Mouse (Mus musculus) forebrain, embryonic 10.5 days (tissue): ENCODE results near the gene Synj1. TPM values are rescaled to one million over a fixed set of nuclear protein-coding genes. Genes with fewer than 3 reads are reported as not detected.

Experiments
- DNase-seq: peaks from one replicate; pipeline ENCODE4 v3.0.0-alpha.2; 2017; ENCODE audit warnings: low spot score; ENCODE audit errors: extremely low spot score
- H3K27ac ChIP-seq: fragments of 300-500 bp; sonication (generic); 2 replicates; pipeline ENCODE4 v1.5.1; 2016; ENCODE audit warnings: mild to moderate bottlenecking
- H3K27me3 ChIP-seq: fragments of 300-500 bp; sonication (generic); 2 replicates; pipeline ENCODE4 v1.6.1; 2016; ENCODE audit warnings: mild to moderate bottlenecking; ENCODE audit not compliant: poor library complexity, severe bottlenecking
- H3K36me3 ChIP-seq: fragments of 300-500 bp; sonication (generic); replicated peaks from 2 replicates; pipeline ENCODE4 v1.6.1; 2016; ENCODE audit warnings: mild to moderate bottlenecking, moderate library complexity
- H3K4me1 ChIP-seq: fragments of 300-500 bp; sonication (generic); 2 replicates; pipeline ENCODE4 v1.6.1; 2016
- H3K4me3 ChIP-seq: fragments of 300-500 bp; sonication (generic); 2 replicates; pipeline ENCODE4 v1.5.1; 2016; ENCODE audit warnings: mild to moderate bottlenecking, moderate library complexity
- H3K9me3 ChIP-seq: fragments of 300-500 bp; sonication (generic); 2 replicates; pipeline ENCODE4 v1.6.1; 2016; ENCODE audit warnings: mild to moderate bottlenecking, moderate library complexity
- WGBS: fragments of 180-500 bp; shearing (Covaris S2); methylation state at CpG from one replicate; pipeline ENCODE4 v1.1.7; 2016; 5-methylcytosine and 5-hydroxymethylcytosine counted together
- polyA plus RNA-seq: library from polyadenylated mRNA; unstranded; fragments of >200 nt; fragmentation: Nextera tagmentation; extraction: Ambion mirVana; gene quantifications from 2 replicates; pipeline ENCODE4 v1.2.1, GENCODE M21; 2016

The Synj1 gene
- polyA plus RNA-seq, 1 experiment from 2014 or later, result 12.2 TPM

DNA sequence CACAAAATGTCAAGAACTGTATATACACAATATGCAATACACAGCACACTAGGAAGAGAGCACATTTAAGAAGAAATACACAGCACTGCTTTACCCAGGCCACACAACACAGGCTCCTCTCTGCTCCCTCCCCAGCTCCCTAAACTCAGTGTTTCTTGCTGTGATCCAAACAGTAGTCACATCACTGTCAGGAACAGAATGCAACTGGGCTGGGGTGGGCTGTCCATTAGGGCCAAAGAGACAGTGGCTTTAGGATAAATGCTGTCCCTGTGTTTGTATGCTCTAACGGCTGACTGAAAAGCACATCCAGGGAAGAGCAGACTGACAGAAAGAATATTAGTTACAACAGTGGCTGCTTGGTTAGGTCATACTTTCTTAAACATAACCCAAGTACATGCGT, 18.8 kb upstream of the Synj1 start:
- H3K27ac ChIP-seq, result no peak overlapping the region
- H3K9me3 ChIP-seq, result no peaks in the 10 kb centered on the region
- H3K27me3 ChIP-seq, result no peaks in the 10 kb centered on the region
- peaks cover 98% of the 10 kb centered on the region for H3K36me3 ChIP-seq
- no peak overlapping the region for H3K4me3 ChIP-seq
- H3K4me1 ChIP-seq, result no peaks in the 10 kb centered on the region
- 88% methylated on average over 2 of the region's 2 CpGs for WGBS
- DNase-seq, result no peak

DNA sequence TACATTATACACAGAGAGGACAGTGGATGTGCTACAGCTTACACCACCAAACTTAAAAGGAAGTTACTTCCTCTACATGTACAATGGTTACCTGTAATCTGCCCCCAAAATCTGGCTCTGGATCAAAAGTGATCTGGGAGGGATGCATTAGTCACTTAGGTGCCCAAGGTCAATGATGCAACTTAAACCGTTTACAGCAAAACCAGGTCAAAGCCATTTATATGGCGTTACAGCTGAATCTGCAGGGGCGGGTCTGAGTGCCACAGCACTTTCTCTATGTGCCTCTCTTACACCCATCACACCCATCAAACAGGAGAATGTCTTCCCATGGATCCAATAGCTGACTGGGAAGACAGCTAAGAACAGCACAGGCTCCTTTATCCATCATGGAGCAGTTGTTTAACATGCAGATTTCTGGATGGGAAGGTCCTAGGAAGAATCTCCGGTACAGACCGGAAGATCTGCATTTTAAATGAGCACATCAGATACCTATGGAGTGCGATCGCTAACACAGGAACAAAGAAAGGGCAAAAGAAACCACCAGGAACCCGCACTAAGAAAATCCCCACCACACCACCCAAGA, 18.1 kb upstream of the Synj1 start:
- Histone ChIP-seq H3K9me3 (no peaks in the 10 kb centered on the region; the same call in 1 of the 2 replicates), H3K4me1 (no peaks in the 10 kb centered on the region), H3K27me3 (no peaks in the 10 kb centered on the region), H3K27ac (no peak overlapping the region), H3K4me3 (no peak overlapping the region), H3K36me3 (peaks cover 98% of the 10 kb centered on the region)
- 97% methylated on average over 8 of the region's 8 CpGs for WGBS
- DNase-seq, result no peak

DNA sequence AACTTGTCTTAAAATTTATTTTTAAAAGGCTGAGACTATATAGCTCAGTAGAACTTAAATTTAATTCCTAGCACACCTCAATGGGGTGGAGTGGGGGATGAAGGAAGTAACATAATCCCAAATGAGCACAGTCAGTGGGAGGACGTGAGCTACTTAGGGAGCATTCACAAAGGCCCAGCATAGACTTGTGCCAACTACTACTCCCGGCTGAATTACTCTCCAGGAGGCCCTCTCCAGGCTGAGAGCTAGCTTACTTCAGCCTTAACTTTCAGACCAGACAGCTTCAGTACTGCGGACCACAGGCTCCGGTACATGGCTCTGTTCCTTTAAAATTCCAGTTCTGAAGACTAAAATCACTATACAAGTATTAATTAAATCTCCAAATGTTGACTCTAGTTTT, 15.2 kb upstream of the Synj1 start:
- 84% methylated on average over 4 of the region's 4 CpGs for WGBS
- peaks cover 98% of the 10 kb centered on the region for H3K36me3 ChIP-seq

DNA sequence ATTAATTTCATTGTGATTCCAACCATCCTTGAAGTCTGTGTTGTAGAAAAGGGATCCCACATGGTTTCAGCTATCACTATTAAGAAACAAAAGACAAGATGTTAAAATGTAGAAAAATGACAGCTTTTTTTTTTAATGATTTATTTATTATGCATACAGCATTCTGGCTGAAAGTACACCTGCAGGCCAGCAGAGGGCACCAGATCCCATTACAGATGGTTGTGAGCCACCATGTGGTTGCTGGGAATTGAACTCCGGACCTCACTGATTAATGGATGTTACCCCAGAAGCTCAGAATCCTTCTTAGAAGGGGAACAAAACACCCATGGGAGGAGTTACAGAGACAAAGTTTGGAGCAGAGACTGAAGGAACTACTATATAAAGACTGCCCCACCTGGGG, 12.3 kb upstream of the Synj1 start:
- peaks cover 5% of the 10 kb centered on the region; the same call in 1 of the 2 replicates for H3K9me3 ChIP-seq
- H3K4me1 ChIP-seq, result no peaks in the 10 kb centered on the region
- H3K4me3 ChIP-seq, result no peak overlapping the region
- no peak overlapping the region for H3K27ac ChIP-seq
- DNase-seq, result no peak
- H3K27me3 ChIP-seq, result no peaks in the 10 kb centered on the region
- peaks cover 100% of the 10 kb centered on the region for H3K36me3 ChIP-seq
- WGBS, result 95% methylated on average over 1 of the region's 1 CpGs

More for the DNA sequence above, 15.2 kb upstream of the Synj1 start:
- Histone ChIP-seq H3K9me3 (peaks cover 5% of the 10 kb centered on the region; the same call in 1 of the 2 replicates), H3K27ac (no peak overlapping the region), H3K4me1 (no peaks in the 10 kb centered on the region), H3K4me3 (no peak overlapping the region), H3K27me3 (no peaks in the 10 kb centered on the region)
- no peak for DNase-seq

DNA sequence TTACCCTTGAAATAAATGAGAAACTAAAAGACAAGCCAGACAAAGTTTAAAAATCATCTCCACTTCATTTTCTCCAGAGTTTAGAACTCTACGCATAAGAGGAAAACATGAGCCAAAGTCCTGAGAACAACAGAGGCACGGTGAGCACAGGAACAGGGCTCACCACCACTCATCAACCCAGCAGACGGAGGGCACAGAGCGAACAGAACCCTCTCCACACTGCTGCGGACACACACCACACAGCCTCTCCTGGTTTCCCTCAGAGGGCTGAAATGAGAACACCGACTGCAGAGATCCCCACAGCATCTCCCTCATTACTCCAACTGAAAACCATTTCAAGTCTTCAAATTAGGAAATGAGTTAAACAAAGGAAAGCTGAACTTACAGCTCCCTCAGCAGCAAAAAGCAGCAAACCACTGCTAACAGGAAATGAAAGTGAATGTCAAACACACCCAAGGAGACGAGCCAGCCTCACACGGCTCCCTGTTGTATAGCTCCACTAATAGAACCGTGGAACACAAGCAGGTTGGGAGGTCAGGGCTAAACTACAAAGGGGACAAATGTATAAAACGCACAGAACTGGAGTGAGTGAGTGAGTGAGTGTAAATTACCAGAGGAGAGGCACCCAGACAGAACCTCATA, 9.9 kb upstream of the Synj1 start:
- H3K9me3 ChIP-seq, result peaks cover 5% of the 10 kb centered on the region; the same call in 1 of the 2 replicates
- WGBS, result 94% methylated on average over 10 of the region's 10 CpGs
- H3K36me3 ChIP-seq, result peaks cover 99% of the 10 kb centered on the region
- DNase-seq, result no peak
- no peak overlapping the region for H3K4me3 ChIP-seq
- no peaks in the 10 kb centered on the region for H3K27me3 ChIP-seq
- H3K27ac ChIP-seq, result no peak overlapping the region
- no peaks in the 10 kb centered on the region for H3K4me1 ChIP-seq

DNA sequence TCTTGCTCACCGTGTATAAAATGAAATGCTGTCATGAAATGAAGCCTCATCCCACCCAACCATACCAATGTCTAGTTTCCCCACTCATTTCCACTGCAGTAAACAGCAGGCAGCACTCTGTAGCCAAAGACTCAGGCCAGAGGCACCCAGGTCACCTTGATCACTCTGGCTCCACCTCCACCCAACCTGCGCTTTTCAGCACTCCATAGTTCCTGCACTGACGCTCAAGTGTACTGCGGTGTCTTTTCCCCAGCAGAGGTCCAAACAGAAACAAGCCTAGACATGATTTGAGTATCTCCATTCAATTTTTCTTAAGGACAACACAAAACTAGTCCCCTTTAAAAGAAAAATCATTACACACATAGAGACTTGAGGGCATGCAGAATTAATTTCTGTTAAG, 8.4 kb upstream of the Synj1 start:
- Histone ChIP-seq H3K27me3 (no peaks in the 10 kb centered on the region), H3K4me1 (no peaks in the 10 kb centered on the region), H3K9me3 (peaks cover 5% of the 10 kb centered on the region; the same call in 1 of the 2 replicates), H3K4me3 (no peak overlapping the region), H3K36me3 (peaks cover 99% of the 10 kb centered on the region), H3K27ac (no peak overlapping the region)
- 95% methylated on average over 4 of the region's 4 CpGs for WGBS
- no peak for DNase-seq

DNA sequence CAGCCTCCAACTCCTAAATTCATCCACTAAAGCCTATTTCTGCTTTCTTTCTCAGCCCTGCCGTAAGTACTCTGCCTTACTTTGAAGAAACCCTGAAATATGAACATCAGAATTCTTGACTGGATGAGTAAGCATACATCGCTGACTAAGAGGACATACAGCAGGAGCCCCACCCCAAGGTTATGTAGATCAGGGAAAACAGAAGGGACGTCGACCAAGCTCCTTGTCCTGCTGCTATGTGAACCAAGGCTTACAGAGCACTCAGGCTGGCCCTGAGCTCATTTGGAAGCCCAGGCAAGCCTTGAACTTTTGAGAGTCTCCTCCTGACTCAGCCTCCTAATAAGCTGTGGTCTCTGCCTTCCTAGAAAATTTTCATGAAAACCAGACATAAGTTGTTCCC, 4.7 kb upstream of the Synj1 start:
- Histone ChIP-seq H3K9me3 (no peaks in the 10 kb centered on the region), H3K27me3 (no peaks in the 10 kb centered on the region)
- WGBS, result 93% methylated on average over 4 of the region's 4 CpGs

DNA sequence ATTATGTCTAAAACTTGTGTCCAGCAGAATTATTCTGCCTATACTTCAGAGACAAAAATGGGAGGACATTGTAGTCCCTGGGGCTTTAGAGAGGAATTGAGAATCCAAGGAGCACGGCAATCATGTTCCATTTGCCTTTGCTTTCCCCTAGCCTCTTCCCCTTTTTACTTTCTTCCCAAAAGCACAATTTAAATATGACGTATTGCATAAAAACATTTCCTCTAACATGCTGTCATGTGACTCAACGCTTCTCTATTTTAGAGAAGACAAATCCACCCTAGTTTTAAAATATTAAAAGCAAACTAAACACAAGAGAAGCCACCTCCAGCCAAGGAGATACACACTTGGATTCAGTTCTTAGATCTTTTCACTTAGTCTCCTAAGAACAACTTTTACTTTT, 739 bp upstream of the Synj1 start:
- Histone ChIP-seq H3K4me3 (peak overlapping the region; percentile 95), H3K36me3 (peaks cover 41% of the 10 kb centered on the region), H3K9me3 (no peaks in the 10 kb centered on the region), H3K4me1 (peaks cover 21% of the 10 kb centered on the region), H3K27ac (peak overlapping the region; percentile 92), H3K27me3 (no peaks in the 10 kb centered on the region)
- 44% methylated on average over 3 of the region's 3 CpGs for WGBS
- no peak for DNase-seq

More for the DNA sequence above, 4.7 kb upstream of the Synj1 start:
- DNase-seq, result no peak
- Histone ChIP-seq H3K4me1 (peaks cover 11% of the 10 kb centered on the region), H3K27ac (no peak overlapping the region), H3K36me3 (peaks cover 75% of the 10 kb centered on the region), H3K4me3 (no peak overlapping the region)

DNA sequence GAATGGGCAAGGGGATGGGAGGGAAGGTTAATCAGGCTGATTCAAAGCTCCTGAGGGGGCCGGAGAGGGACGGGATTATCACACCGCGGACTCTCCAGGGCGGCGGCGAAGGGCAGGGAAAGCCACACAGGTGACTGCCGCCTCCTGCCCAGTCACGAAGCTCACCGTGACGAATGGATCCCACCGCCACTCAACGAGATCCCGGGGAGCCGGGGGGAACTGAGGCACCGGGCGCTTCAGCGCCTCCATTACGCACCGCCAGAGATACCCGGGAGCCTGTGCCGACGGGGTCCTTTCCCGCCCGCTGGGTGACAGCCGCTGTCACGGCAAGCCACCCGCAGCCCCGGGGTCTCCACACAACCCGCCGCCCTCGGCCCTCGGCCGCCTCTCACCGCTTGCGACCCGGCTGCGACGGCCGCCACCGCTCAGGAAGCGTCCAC, 507 bp downstream of the Synj1 start:
- Histone ChIP-seq H3K36me3 (peaks cover 29% of the 10 kb centered on the region), H3K27ac (peak overlapping the region; percentile 92), H3K4me1 (peaks cover 21% of the 10 kb centered on the region), H3K9me3 (no peaks in the 10 kb centered on the region), H3K4me3 (peak overlapping the region; percentile 95), H3K27me3 (no peaks in the 10 kb centered on the region)
- 0% methylated on average over 40 of the region's 42 CpGs for WGBS
- no peak for DNase-seq

DNA sequence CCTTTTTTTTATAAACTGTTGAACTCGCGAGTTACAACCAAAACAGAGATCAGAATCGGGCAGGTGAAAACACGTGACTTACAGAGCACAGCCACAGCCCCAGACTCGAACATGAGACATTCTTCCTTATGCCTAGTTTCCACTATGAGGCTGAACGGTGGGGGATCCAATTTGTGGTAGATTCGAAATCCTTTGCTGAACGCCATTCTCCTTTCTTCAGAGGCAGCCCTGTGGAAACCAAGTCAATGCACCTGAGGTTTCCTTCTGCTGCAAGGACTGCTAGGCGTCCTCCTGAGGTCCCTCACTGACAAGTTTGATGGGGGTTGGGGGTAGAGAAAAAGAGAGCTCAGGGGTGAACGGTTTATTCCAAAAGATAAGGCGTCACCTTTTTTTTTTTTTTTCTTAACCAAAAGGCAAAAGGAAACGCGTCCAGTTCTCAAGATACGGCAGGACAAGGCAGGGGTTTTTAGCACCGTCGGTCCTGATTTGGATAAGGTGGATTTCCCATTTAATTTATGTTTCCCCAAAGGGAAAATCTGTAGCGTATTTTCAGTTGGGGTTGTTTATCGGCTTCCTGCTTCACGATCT, 1.1 kb downstream of the Synj1 start:
- 1% methylated on average over 19 of the region's 19 CpGs for WGBS
- Histone ChIP-seq H3K4me1 (peaks cover 21% of the 10 kb centered on the region), H3K27ac (peak overlapping the region; percentile 92), H3K9me3 (no peaks in the 10 kb centered on the region), H3K4me3 (peak overlapping the region; percentile 95), H3K36me3 (peaks cover 23% of the 10 kb centered on the region), H3K27me3 (no peaks in the 10 kb centered on the region)
- peak; percentile 20 for DNase-seq

DNA sequence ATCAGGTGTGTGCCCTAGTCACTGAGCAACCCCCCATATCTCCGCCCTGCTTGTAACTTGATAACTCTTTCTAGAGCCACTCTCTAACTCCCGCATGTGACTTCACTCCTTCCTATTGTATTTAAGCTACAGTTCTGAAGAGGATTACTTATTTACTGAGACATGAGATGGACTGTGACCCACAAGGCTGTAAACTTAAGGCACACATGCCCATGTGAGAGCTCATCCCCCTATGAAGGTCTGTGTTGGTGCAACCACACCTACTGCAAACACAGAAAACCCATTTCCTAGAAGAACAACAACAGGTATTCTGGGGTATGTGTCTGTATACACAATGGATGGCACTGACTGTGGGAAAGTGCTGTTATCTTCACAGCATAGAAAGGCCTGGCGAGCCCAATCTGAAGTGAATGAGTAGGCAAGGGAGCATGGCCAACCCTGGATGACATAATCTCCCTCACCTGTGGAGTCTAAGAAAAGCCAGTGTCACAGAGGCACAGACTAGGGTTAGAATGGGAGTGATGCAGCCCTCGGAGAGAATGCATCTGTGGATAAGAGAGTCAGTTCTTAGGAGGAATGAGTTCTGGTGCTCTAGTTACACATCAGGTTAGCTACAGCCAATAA, 6.1 kb downstream of the Synj1 start:
- H3K36me3 ChIP-seq, result peaks cover 12% of the 10 kb centered on the region; the same call in 1 of the 2 replicates
- WGBS, result 85% methylated on average over 4 of the region's 4 CpGs
- peaks cover 8% of the 10 kb centered on the region for H3K4me1 ChIP-seq
- no peaks in the 10 kb centered on the region for H3K9me3 ChIP-seq
- no peak overlapping the region for H3K4me3 ChIP-seq
- DNase-seq, result no peak
- H3K27ac ChIP-seq, result no peak overlapping the region
- no peaks in the 10 kb centered on the region for H3K27me3 ChIP-seq

DNA sequence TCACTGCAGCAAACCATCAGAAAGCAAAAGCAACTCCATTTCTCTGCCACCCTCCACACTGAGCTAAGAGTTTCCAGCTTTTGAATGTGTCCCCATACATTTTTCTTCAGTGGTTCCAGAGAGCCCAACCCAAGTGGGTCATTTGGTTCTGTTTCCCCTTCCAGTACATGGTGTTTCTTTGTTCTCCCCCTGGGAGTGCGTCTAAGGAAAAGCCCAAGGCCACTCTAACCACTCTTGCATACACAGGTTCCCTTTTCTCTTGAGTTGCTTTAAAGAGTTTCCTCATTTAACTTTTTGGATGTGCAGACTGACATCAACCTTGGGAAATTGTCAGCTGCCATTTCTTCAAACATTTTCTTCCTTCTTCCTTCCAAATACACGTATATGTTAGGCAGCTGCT, 10.0 kb downstream of the Synj1 start:
- no peaks in the 10 kb centered on the region for H3K9me3 ChIP-seq
- 89% methylated on average over 2 of the region's 2 CpGs for WGBS
- no peaks in the 10 kb centered on the region for H3K27me3 ChIP-seq
- H3K36me3 ChIP-seq, result peaks cover 7% of the 10 kb centered on the region; the same call in 1 of the 2 replicates
- DNase-seq, result no peak
- no peaks in the 10 kb centered on the region for H3K4me1 ChIP-seq
- no peak overlapping the region for H3K27ac ChIP-seq
- no peak overlapping the region for H3K4me3 ChIP-seq

DNA sequence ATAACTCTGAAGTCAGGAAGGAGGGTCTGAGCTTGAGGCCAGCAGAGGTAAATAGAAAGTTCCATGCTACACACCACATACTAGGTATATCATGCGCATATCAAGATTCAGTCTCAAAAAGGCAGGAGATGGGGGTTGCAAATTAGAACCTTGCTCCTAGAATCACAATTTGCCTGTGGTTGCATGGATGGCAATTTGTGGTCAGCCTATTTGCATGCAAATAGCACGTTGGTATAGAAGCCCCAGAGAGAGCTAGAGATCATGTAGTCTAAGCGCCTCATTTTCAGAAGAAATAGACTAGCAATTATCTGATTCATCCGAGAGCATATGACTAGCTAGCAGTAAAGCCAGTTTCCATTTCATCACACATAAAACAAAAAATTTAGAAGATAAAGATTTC, 11.3 kb downstream of the Synj1 start:
- Histone ChIP-seq H3K36me3 (peaks cover 7% of the 10 kb centered on the region; the same call in 1 of the 2 replicates), H3K27me3 (no peaks in the 10 kb centered on the region), H3K4me3 (no peak overlapping the region), H3K4me1 (no peaks in the 10 kb centered on the region), H3K9me3 (no peaks in the 10 kb centered on the region), H3K27ac (no peak overlapping the region)
- no peak for DNase-seq
- WGBS, result 79% methylated on average over 4 of the region's 4 CpGs
